Mouse (Mus musculus): ENCODE results near the gene Dusp11. TPM values are rescaled to one million over a fixed set of nuclear protein-coding genes. Genes with fewer than 3 reads are reported as not detected.
"Not testable (repeated sequence)": the region's sequence is repeated elsewhere in the genome, so short reads cannot be mapped to it uniquely, and the experiment has no call there.

Gene Dusp11
- total and polyA plus RNA-seq, 2 experiments from 2014 or later: 31.6 to 60.6 TPM

DNA sequence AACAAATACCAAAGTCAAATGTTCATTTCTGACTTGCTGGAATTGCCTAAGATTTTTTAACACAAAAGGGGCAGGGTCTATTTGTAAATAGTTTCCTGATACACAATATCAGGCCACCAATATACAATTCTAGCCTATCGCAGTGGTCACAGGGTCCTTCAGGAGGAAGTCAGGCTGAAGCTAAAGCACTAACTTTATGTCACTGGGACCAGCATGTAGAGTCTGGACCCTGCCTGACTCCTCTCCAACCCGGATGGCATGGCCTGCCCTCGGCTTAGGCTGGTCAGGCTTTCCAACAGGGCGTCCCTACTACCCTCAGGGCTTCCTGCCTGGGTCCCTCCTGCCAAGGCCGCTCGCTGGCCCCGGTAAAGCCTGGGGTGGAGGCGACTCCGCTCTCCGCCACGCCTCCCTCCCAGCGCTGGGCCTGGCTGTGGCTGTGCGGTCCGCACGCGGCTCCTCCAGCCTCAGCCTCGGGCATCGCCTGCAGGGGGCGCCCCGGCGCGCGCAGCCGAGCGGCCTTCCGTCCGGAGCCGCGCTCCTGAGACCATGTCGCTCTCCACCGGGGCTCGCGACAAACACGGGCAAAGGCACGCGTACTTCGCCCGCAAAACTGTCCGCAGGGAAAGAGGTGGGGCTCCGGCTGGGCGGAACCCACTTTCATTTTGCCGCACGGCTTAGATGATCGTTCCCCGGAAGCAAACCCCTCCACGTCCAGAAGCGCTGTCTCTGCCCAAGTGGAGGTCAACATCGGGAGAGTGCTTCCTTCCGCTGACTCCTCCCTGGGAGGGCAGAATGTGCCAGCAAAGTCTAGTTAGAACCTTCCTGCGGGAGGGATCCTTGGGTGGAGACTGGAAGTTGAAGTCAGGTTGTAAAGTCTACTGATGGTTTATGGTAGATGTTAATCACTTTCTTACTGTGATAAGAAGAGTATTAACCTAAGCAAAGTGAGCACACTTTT lies 24.7 kb downstream of the Dusp11 start:
- H3K9me3 ChIP-seq (ENCODE audit: low read length); H3K4me1 ChIP-seq (ENCODE audit: insufficient read depth, low read length); H3K36me3 ChIP-seq (ENCODE audit: insufficient read depth, low read length); H3K27me3 ChIP-seq (ENCODE audit: insufficient read depth, low read length): not testable (repeated sequence)
- 1% methylated on average over 40 of the region's 50 CpGs for WGBS
- peak overlapping the region; percentile 41 for H3K4me3 ChIP-seq (ENCODE audit: low read length)
- peak overlapping the region; percentile 44; the same call in 1 of the 2 replicates for H3K9ac ChIP-seq (replicated peaks; ENCODE audit: low read length)
- peak; percentile 97 for ATAC-seq
- peak; percentile 83 for DNase-seq (ENCODE audit: low spot score)
- H3K4me2 ChIP-seq (ENCODE audit: low read depth, low read length): peak overlapping the region; percentile 55
- TF ChIP-seq CTCF (IDR thresholded peaks at IDR 0.05; ENCODE audit: low read depth): peak; percentile 49
- peak overlapping the region; percentile 63; the same call in 1 of the 2 replicates for H3K27ac ChIP-seq

DNA sequence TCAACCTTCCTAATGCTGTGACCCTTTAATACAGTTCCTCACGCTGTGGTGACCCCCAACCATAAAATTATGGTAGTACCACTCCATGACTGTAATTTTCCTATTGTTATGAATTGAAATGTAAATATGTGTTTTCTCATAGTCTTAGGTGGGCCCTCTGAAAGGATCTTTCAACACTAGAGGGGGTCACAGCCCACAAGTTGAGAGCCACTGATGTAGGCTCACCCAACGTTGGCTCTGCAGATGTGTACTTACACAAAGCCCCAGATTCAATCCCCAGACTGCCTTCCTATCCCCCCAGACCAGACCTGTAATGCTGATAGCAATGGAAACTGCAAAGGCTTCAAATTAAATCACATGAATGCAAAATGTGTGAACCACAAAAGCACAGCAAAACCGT lies 25.8 kb downstream of the Dusp11 start:
- TF ChIP-seq CTCF (IDR thresholded peaks at IDR 0.05; ENCODE audit: low read depth): no peak; the same call in 1 of the 2 replicates
- Histone ChIP-seq H3K4me1 (ENCODE audit: insufficient read depth, low read length) (no peaks in the 10 kb centered on the region), H3K9me3 (ENCODE audit: low read length) (no peaks in the 10 kb centered on the region), H3K36me3 (ENCODE audit: insufficient read depth, low read length) (peaks cover 4% of the 10 kb centered on the region; the same call in 1 of the 2 replicates), H3K4me2 (ENCODE audit: low read depth, low read length) (no peak overlapping the region), H3K27me3 (ENCODE audit: insufficient read depth, low read length) (no peaks in the 10 kb centered on the region), H3K9ac (replicated peaks; ENCODE audit: low read length) (no peak overlapping the region), H3K4me3 (ENCODE audit: low read length) (no peak overlapping the region), H3K27ac (no peak overlapping the region)
- 70% methylated on average over 3 of the region's 3 CpGs for WGBS
- DNase-seq (ENCODE audit: low spot score) (peak; percentile 25), ATAC-seq (no peak)

GRCm38 (mm10) chr6:85934047-85934446 lies 27.4 kb downstream of the Dusp11 start:
- Histone ChIP-seq H3K4me3 (ENCODE audit: low read length) (no peak overlapping the region), H3K27ac (no peak overlapping the region), H3K27me3 (ENCODE audit: insufficient read depth, low read length) (no peaks in the 10 kb centered on the region), H3K4me2 (ENCODE audit: low read depth, low read length) (no peak overlapping the region), H3K9ac (replicated peaks; ENCODE audit: low read length) (no peak overlapping the region), H3K9me3 (ENCODE audit: low read length) (no peaks in the 10 kb centered on the region), H3K4me1 (ENCODE audit: insufficient read depth, low read length) (no peaks in the 10 kb centered on the region), H3K36me3 (ENCODE audit: insufficient read depth, low read length) (peaks cover 15% of the 10 kb centered on the region; the same call in 1 of the 2 replicates)
- no peak for TF ChIP-seq CTCF (IDR thresholded peaks at IDR 0.05; ENCODE audit: low read depth)
- ATAC-seq: no peak
- 80% methylated on average over 8 of the region's 8 CpGs for WGBS
- DNase-seq (ENCODE audit: low spot score): no peak

- Histone ChIP-seq H3K36me3 (ENCODE audit: insufficient read depth, low read length) (peaks cover 53% of the 10 kb centered on the region), H3K27ac (no peak overlapping the region), H3K4me1 (ENCODE audit: insufficient read depth, low read length) (no peaks in the 10 kb centered on the region), H3K4me2 (ENCODE audit: low read depth, low read length) (no peak overlapping the region), H3K9ac (replicated peaks; ENCODE audit: low read length) (no peak overlapping the region), H3K9me3 (ENCODE audit: low read length) (no peaks in the 10 kb centered on the region), H3K27me3 (ENCODE audit: insufficient read depth, low read length) (no peaks in the 10 kb centered on the region), H3K4me3 (ENCODE audit: low read length) (no peak overlapping the region)
- DNase-seq (ENCODE audit: low spot score) (no peak), ATAC-seq (no peak)
- 86% methylated on average over 1 of the region's 1 CpGs for WGBS
- TF ChIP-seq CTCF (IDR thresholded peaks at IDR 0.05; ENCODE audit: low read depth): no peak
Observed at GRCm38 (mm10) chr6:85929312-85929711, 32.2 kb downstream of the Dusp11 start.

- Histone ChIP-seq H3K36me3 (ENCODE audit: insufficient read depth, low read length) (peaks cover 53% of the 10 kb centered on the region), H3K27ac (no peak overlapping the region), H3K27me3 (ENCODE audit: insufficient read depth, low read length) (no peaks in the 10 kb centered on the region), H3K9ac (replicated peaks; ENCODE audit: low read length) (no peak overlapping the region), H3K4me1 (ENCODE audit: insufficient read depth, low read length) (no peaks in the 10 kb centered on the region), H3K4me2 (ENCODE audit: low read depth, low read length) (no peak overlapping the region), H3K9me3 (ENCODE audit: low read length) (no peaks in the 10 kb centered on the region), H3K4me3 (ENCODE audit: low read length) (no peak overlapping the region)
- TF ChIP-seq CTCF (IDR thresholded peaks at IDR 0.05; ENCODE audit: low read depth): no peak
- 92% methylated on average over 9 of the region's 9 CpGs for WGBS
- ATAC-seq (no peak), DNase-seq (ENCODE audit: low spot score) (no peak)
Observed at GRCm38 (mm10) chr6:85927476-85928464, 33.7 kb downstream of the Dusp11 start.

DNA sequence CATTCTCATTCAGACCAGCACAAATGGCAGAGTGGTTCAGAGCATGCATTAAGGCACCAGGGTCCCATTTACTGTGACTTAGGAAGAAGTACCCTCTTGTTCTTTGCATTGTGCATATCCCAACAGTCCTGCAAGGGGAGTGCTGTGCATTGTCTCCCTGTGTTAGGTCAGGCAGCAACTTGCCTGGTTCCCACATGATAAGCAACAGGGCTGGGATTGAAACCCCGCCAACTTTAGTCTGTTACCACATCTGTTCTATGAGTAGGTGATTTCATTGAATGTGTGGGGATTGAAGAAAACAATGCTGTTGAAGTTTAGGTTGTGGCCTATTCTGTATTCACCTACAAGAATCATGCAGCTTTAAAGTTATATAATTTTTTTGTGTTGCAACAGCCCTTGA lies 34.8 kb downstream of the Dusp11 start:
- Histone ChIP-seq H3K27me3 (ENCODE audit: insufficient read depth, low read length) (no peaks in the 10 kb centered on the region), H3K36me3 (ENCODE audit: insufficient read depth, low read length) (peaks cover 55% of the 10 kb centered on the region), H3K4me2 (ENCODE audit: low read depth, low read length) (no peak overlapping the region), H3K9me3 (ENCODE audit: low read length) (no peaks in the 10 kb centered on the region), H3K9ac (replicated peaks; ENCODE audit: low read length) (no peak overlapping the region), H3K4me1 (ENCODE audit: insufficient read depth, low read length) (no peaks in the 10 kb centered on the region), H3K4me3 (ENCODE audit: low read length) (no peak overlapping the region), H3K27ac (no peak overlapping the region)
- ATAC-seq: no peak
- DNase-seq (ENCODE audit: low spot score): no peak
- TF ChIP-seq CTCF (IDR thresholded peaks at IDR 0.05; ENCODE audit: low read depth): no peak
- WGBS: 97% methylated on average over 1 of the region's 1 CpGs

All from hindbrain, postnatal 0 days (tissue).